Mouse (Mus musculus) c-Kit-negative CD71-positive TER-119-positive erythroid progenitor cells, embryonic 14.5 days (primary cell): ENCODE results near the gene Lamb2.

Source experiments
- DNase-seq: peaks from one replicate; pipeline ENCODE4 v3.0.0-alpha.2; 2013; ENCODE audit warnings: low read depth, low spot score

Lamb2 gene

GRCm38 (mm10) chr9:108491286-108491580, 11.7 kb downstream of the Lamb2 start:
- no peak for DNase-seq

- DNase-seq: no peak
These were observed 12.7 kb downstream of the Lamb2 start for GRCm38 (mm10) chr9:108492043-108492750.

- no peak for DNase-seq
These were observed 13.7 kb downstream of the Lamb2 start for GRCm38 (mm10) chr9:108493246-108493645.

DNA sequence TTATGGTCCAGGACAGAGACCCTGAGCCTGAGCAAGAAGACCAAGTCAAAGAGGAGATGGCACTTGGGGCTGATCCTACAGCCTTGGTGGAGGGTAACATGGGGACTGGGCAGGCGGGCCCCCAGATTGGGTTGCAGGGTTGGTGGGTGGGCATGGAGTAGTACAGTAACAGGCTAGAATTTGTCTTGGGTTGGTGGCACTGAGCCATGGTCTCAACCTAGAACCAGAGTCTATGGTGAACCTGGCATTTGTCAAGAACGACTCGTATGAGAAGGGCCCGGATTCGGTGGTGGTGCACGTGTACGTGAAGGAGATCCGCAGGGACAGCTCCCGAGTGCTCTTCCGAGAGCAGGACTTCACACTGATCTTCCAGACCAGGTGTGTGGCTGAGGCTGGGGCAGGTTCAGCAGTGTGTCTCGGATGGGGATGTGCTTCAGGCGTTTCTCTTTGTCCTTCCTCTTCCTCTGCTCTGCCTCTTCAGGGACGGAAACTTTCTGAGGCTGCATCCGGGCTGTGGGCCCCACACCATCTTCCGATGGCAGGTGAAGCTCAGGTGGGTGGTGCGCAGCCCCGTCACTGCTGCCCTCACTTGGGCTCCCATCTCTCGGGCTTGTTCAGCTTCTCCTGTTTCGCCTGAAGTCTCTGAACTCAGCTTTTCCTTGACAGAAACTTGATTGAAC, 14.8 kb downstream of the Lamb2 start:
- no peak for DNase-seq

DNA sequence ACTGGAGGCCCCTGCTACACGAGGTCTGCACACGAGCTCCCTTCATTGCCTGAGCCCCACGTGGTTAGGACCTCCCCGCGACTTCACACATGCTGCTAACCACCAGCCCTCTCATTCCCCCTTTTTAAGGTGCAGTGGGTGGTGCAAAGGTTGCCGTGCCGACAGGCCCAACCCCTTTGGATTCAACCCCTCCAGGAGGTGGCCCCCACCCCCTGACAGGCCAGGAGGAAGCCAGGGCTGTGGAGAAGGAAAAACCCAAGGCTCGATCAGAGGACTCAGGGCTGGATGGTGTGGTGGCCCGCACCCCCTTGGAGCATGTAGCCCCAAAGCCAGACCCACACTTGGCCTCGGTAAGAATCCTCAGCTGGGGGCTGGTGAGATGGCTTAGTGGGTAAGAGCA, 15.4 kb downstream of the Lamb2 start:
- no peak for DNase-seq

GRCm38 (mm10) chr9:108499231-108499630, 19.7 kb downstream of the Lamb2 start:
- no peak for DNase-seq

GRCm38 (mm10) chr9:108499943-108500342, 20.4 kb downstream of the Lamb2 start:
- no peak for DNase-seq

GRCm38 (mm10) chr9:108506901-108507300, 27.4 kb downstream of the Lamb2 start:
- no peak for DNase-seq

DNA sequence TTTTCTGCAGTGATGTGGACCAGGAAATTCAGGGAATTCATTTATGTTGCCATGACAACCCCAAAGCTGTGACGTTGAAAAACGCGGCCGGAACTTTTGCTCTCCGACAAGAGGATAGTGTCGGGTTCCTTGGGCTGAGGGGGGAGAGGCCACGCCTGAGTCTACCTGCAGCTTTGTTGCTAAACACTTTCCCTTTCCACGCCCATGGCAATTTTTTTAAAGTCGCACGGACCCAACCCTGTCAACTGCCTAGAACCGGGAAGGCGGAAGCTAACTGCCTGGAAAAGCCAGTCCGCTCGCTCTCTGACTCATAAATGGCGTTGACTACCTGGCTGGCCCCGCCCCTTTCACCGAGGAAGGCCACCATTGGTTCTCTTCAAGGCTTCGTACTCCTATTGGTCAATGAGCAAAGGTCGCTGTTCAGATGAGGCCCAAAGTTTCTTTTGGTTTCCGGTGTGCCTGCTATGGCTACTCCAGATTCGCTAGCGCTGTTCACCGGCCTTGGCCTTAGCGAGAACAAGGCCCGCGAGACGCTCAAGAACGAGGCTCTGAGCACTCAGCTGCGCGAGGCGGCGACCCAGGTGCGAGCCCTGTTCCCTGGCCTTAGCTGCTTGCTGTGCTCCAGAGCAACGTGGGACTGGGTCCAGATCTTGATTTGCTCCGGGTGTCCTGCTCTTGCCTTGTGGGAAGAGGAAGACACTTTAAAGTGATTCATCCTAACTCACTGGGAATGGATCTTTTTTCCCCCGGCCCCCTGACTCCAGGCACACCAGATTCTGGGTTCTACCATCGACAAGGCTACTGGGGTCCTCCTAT, 28.3 kb downstream of the Lamb2 start, which contains the start of gene Qars:
Qars (plus strand) TSS at position 88 of the 816 bp plus-strand sequence.
- DNase-seq: peak; percentile 94

DNA sequence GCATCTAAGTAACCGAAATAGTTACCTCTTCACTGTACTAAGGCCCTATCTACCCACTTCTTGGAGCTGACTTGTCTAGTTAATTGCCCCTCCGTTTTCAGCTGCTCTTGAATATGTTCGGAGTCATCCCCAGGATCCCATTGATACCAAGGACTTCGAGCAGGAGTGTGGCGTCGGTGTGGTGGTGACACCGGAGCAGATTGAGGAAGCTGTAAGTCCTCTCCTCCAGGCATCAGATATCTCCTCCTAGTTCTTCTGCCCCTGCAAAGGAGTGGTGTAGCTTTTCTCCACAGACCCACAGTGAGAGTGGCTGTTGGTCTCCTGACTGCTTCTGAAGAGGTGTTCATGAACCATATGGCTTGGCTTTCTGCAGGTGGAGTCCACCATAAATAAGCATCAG, 29.2 kb downstream of the Lamb2 start:
- no peak for DNase-seq

GRCm38 (mm10) chr9:108516380-108517251, 37.1 kb downstream of the Lamb2 start, which contains the start of gene Qrich1:
Gene Qrich1, plus strand, starts transcription at chr9:108516806.
- DNase-seq: peak; percentile 95

GRCm38 (mm10) chr9:108517253-108517930, 37.9 kb downstream of the Lamb2 start:
- DNase-seq: peak; percentile 72

- no peak for DNase-seq
These were observed 38.4 kb downstream of the Lamb2 start for GRCm38 (mm10) chr9:108517931-108518332.

GRCm38 (mm10) chr9:108521604-108522003, 42.1 kb downstream of the Lamb2 start:
- DNase-seq: no peak

DNA sequence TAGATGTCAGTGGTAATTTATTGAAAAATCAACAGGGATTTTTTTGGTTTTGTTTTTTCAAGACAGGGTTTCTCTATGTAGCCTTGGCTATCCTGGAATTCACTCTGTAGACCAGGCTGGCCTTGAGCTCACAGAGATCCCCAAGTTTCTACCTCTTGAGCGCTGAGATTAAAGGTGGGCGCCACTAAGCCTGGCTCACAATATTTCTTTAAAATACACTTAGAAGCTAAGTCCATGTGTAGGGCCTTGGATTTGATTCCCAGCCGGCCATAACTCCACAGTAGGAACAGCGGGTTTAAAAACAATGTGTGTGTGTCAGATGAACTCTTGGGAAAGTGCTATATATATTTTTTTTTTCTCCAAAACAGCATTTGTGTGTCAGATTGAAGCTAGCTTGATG, 43.8 kb downstream of the Lamb2 start:
- DNase-seq: no peak

GRCm38 (mm10) chr9:108525400-108525799, 45.9 kb downstream of the Lamb2 start:
- no peak for DNase-seq

GRCm38 (mm10) chr9:108530954-108531353, 51.4 kb downstream of the Lamb2 start:
- no peak for DNase-seq

GRCm38 (mm10) chr9:108531496-108531895, 52.0 kb downstream of the Lamb2 start:
- DNase-seq: no peak
